Mouse (Mus musculus): ENCODE data around the gene Ldah.
A peak's percentile ranks its signal among the peaks of the same experiment; 100 is the strongest.

Ldah gene

GRCm38 (mm10) chr12:8313270-8313771, 105.4 kb downstream of the Ldah start, which contains the start of gene Hs1bp3:
Gene Hs1bp3, plus strand, starts transcription at chr12:8313432.
- peak; percentile 93 for DNase-seq (ENCODE audit: low spot score)

GRCm38 (mm10) chr12:8313773-8314172, 105.9 kb downstream of the Ldah start:
- no peak for DNase-seq (ENCODE audit: low spot score)

GRCm38 (mm10) chr12:8316541-8316940, 108.6 kb downstream of the Ldah start:
- no peak for DNase-seq (ENCODE audit: low spot score)

GRCm38 (mm10) chr12:8320084-8320713, 112.3 kb downstream of the Ldah start:
- DNase-seq (ENCODE audit: low spot score) = peak; percentile 84

- no peak for DNase-seq (ENCODE audit: low spot score)
Measured at GRCm38 (mm10) chr12:8321506-8321905, 113.6 kb downstream of the Ldah start.

GRCm38 (mm10) chr12:8324086-8324485, 116.2 kb downstream of the Ldah start:
- no peak for DNase-seq (ENCODE audit: low spot score)

- no peak for DNase-seq (ENCODE audit: low spot score)
Measured at GRCm38 (mm10) chr12:8325245-8325942, 117.5 kb downstream of the Ldah start.

GRCm38 (mm10) chr12:8325943-8326522, 118.1 kb downstream of the Ldah start:
- no peak for DNase-seq (ENCODE audit: low spot score)

GRCm38 (mm10) chr12:8326825-8327674, 119.1 kb downstream of the Ldah start:
- DNase-seq (ENCODE audit: low spot score) = peak; percentile 97

GRCm38 (mm10) chr12:8327675-8328053, 119.8 kb downstream of the Ldah start:
- no peak for DNase-seq (ENCODE audit: low spot score)

GRCm38 (mm10) chr12:8329236-8329635, 121.3 kb downstream of the Ldah start:
- DNase-seq (ENCODE audit: low spot score) = no peak

- no peak for DNase-seq (ENCODE audit: low spot score)
Measured at GRCm38 (mm10) chr12:8331489-8332173, 123.7 kb downstream of the Ldah start.

GRCm38 (mm10) chr12:8332174-8332542, 124.3 kb downstream of the Ldah start:
- no peak for DNase-seq (ENCODE audit: low spot score)

GRCm38 (mm10) chr12:8333617-8334016, 125.7 kb downstream of the Ldah start:
- DNase-seq (ENCODE audit: low spot score) = no peak

- no peak for DNase-seq (ENCODE audit: low spot score)
Measured at GRCm38 (mm10) chr12:8334261-8334660, 126.4 kb downstream of the Ldah start.

Measured in embryo, embryonic 10.5 days (tissue).